Mouse (Mus musculus): ENCODE data around the gene Epc2. TPM values are rescaled to one million over a fixed set of nuclear protein-coding genes. Genes with fewer than 3 reads are reported as not detected.
"Not testable (repeated sequence)": the region's sequence is repeated elsewhere in the genome, so short reads cannot be mapped to it uniquely, and the experiment has no call there.

Epc2 gene
- polyA plus RNA-seq, 1 experiment from 2014 or later, result 6.4 TPM

DNA sequence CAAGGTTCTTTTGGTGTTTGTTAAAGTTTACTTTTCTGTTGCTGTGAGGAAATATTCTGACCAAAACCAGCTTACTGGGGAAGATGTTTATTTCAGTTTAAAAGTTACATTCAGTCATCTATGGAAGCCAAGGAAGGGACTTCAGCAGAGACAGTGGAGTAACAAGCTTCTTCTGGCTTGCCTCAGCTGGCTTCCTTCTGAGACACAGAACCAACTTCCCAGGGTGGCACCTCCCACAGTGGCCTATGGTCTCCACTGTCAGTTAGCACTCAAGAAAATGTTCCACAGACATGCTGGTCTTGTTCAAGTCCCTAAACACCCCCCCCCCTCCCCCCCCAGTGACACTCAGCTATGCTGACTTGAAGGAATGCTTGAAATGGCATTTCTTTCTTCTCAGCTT, 30.9 kb downstream of the Epc2 start:
- ATAC-seq (ENCODE audit: borderline replicate concordance, extremely low read depth, low FRiP score, low TSS enrichment), result peak; percentile 69; the same call in 1 of the 2 replicates
- H3K27me3 ChIP-seq, result no peaks in the 10 kb centered on the region

DNA sequence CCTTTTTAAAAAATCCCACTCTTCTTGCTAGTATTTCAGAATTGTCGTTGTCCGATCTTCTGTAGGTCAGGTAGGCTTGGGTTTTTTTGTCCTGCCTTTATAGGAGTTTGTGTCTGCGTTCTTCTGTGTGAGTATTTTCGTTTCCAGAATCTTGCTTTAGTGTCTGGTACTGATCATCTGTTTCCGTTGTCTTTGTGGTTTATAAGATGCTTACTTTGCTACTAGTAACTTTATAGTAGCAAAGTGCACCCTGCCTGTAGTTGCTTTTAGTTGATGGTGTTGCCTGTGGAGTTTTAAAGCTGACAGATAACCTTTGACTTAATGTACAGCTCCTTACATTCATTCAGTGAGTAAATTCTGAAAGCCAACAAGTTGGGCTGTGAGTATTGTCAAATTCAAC, 32.1 kb downstream of the Epc2 start:
- no peaks in the 10 kb centered on the region for H3K4me1 ChIP-seq
- no peak overlapping the region for H3K4me3 ChIP-seq
- no peak overlapping the region for H3K27ac ChIP-seq
- no peak overlapping the region for H3K9ac ChIP-seq
- WGBS, result 91% methylated on average over 5 of the region's 5 CpGs
- no peak overlapping the region for H3K4me2 ChIP-seq
- H3K36me3 ChIP-seq, result no peaks in the 10 kb centered on the region
- H3K9me3 ChIP-seq, result no peaks in the 10 kb centered on the region
- ATAC-seq (ENCODE audit: borderline replicate concordance, extremely low read depth, low FRiP score, low TSS enrichment), result no peak
- H3K27me3 ChIP-seq, result no peaks in the 10 kb centered on the region

More for the DNA sequence above, 30.9 kb downstream of the Epc2 start:
- Histone ChIP-seq H3K36me3 (no peaks in the 10 kb centered on the region), H3K4me3 (no peak overlapping the region), H3K9ac (no peak overlapping the region), H3K27ac (no peak overlapping the region), H3K4me1 (no peaks in the 10 kb centered on the region), H3K9me3 (no peaks in the 10 kb centered on the region), H3K4me2 (no peak overlapping the region)

DNA sequence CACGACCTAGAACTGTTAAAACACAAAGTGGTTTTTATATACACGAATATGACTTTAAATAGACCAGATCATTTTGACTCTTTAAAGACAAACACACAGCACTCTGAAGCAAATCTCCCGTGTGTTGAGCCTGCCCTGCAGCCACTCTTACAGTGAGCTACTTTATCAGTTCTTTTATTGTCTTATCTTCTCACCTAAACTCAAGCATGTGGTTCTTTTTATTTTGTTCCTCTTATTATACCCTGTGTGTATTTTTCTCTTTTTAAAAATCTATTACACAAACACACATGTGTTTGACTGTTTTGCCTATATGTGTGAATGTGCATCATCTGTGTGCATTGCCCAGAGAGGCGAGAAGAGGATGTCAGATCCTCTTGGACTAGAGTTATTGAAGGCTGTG, 50.1 kb downstream of the Epc2 start:
- Histone ChIP-seq H3K27me3 (no peaks in the 10 kb centered on the region), H3K4me2 (no peak overlapping the region), H3K4me1 (no peaks in the 10 kb centered on the region), H3K9me3 (no peaks in the 10 kb centered on the region), H3K36me3 (no peaks in the 10 kb centered on the region), H3K4me3 (no peak overlapping the region), H3K27ac (no peak overlapping the region), H3K9ac (no peak overlapping the region)
- no peak for ATAC-seq (ENCODE audit: borderline replicate concordance, extremely low read depth, low FRiP score, low TSS enrichment)
- 38% methylated on average over 4 of the region's 4 CpGs for WGBS

DNA sequence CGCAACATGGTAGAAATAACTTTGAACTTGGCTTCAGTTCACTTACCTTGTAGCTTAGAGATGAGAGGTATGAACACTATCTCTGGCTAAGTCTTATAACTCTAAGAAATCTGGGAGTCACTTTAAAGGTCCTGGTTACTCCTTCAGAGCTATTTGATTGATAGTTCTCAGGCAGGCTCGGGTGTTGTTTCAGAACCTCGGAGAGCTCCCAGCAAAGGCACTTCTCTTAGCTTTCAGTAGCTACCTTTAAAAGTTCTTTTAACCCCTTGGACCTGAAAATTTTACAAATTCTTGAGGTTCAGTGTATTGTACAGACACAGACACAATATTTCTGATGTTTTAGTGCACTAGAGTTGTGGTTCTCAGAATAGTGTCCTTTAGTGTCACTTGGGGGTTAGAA, 52.3 kb downstream of the Epc2 start:
- Histone ChIP-seq H3K36me3 (no peaks in the 10 kb centered on the region), H3K9ac (no peak overlapping the region), H3K9me3 (no peaks in the 10 kb centered on the region), H3K4me1 (0 out of 2 replicates have a peak, but pooled peaks cover 1% of the 10 kb centered on the region), H3K4me2 (no peak overlapping the region), H3K27ac (no peak overlapping the region), H3K27me3 (no peaks in the 10 kb centered on the region), H3K4me3 (no peak overlapping the region)
- WGBS, result 41% methylated on average over 3 of the region's 3 CpGs
- no peak for ATAC-seq (ENCODE audit: borderline replicate concordance, extremely low read depth, low FRiP score, low TSS enrichment)

DNA sequence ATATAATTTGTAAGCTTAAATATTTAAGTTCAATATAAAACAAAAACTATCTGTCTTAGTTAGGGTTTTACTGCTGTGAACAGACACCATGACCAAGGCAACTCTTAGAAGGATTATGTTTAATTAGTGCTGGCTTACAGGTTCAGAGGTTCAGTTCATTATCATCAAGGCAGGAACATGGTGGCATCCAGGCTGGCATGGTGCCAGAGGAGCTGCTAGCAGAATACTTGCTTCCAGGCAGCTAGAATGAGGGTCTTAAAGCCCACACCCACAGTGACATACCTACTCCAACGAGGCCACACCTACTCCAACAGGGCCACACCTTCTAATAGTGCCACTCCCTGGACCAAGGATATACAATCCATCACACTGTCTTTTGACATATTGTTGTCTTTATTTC, 53.9 kb downstream of the Epc2 start:
- 89% methylated on average over 1 of the region's 1 CpGs for WGBS
- H3K36me3 ChIP-seq; H3K9me3 ChIP-seq; H3K4me2 ChIP-seq; ATAC-seq (ENCODE audit: borderline replicate concordance, extremely low read depth, low FRiP score, low TSS enrichment); H3K9ac ChIP-seq; H3K4me3 ChIP-seq; H3K27ac ChIP-seq; H3K4me1 ChIP-seq; H3K27me3 ChIP-seq: not testable (repeated sequence)

DNA sequence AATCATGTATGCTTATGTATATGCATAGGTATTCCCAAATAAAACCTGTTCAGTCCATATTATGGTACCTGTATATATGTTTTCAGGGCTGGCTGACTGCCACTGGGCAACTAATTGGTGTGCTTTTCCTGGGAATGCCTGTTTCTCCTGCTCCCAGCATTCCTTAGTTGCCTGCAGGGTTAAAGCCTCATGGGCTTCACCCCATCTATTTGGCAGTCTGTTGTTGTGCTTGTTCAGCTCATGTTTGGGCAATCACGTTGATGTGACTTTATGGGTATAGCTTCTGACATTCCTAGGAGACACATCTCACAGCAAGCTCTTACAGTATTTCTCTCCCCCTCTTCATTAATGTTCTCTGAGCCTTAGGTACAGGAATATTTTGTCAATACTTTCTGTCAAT, 59.5 kb downstream of the Epc2 start:
- no peak overlapping the region for H3K4me3 ChIP-seq
- H3K9me3 ChIP-seq, result no peaks in the 10 kb centered on the region
- WGBS, result 28% methylated on average over 1 of the region's 1 CpGs
- no peak overlapping the region for H3K4me2 ChIP-seq
- no peak overlapping the region for H3K27ac ChIP-seq
- no peak overlapping the region for H3K9ac ChIP-seq
- no peak for ATAC-seq (ENCODE audit: borderline replicate concordance, extremely low read depth, low FRiP score, low TSS enrichment)
- 0 out of 2 replicates have a peak, but pooled peaks cover 2% of the 10 kb centered on the region for H3K4me1 ChIP-seq
- no peaks in the 10 kb centered on the region for H3K36me3 ChIP-seq
- no peaks in the 10 kb centered on the region for H3K27me3 ChIP-seq

DNA sequence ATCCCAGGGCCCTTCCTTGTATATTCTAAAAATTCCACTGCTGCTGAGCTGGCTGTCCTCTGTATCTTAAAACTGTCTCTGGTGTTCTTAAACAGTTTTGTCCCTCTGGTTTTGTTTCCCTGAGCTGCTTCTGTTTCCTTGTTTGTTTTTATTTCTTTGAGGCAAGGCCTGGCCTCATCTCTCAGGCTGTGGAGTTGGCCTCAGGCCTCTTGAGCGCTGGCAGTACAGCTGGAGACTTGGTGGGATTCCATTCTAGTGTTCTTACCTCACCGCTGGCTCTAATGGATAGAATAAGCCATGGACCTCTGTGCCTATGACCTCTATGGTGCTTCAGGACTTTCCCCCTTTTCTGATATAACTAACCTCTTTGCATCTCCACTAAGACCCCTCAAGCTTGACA, 64.7 kb downstream of the Epc2 start:
- Histone ChIP-seq H3K9me3 (no peaks in the 10 kb centered on the region), H3K4me3 (no peak overlapping the region), H3K36me3 (no peaks in the 10 kb centered on the region), H3K4me2 (no peak overlapping the region), H3K4me1 (0 out of 2 replicates have a peak, but pooled peaks cover 4% of the 10 kb centered on the region), H3K27ac (no peak overlapping the region), H3K27me3 (no peaks in the 10 kb centered on the region), H3K9ac (no peak overlapping the region)
- WGBS, result 65% methylated on average over 2 of the region's 2 CpGs
- ATAC-seq (ENCODE audit: borderline replicate concordance, extremely low read depth, low FRiP score, low TSS enrichment), result no peak

DNA sequence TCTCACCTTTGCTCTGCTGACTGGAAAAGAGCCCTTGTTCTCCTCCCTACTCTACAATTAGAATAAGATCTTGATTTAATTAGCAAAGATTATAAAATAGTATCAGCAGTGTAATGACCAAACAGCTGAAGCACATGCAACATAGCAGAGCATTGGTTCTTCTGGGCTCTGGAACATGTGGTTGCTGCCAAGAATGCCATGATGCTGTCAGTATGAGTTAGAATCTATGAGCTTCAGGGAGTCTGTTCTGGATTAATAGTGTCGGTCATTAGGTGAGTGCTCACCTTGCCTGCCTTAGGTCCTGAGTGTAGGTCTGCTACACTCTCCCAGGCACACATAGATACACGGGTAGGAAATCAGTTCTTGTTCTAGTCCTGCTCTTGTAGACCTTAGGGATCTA, 69.1 kb downstream of the Epc2 start:
- Histone ChIP-seq H3K4me3 (no peak overlapping the region), H3K4me2 (no peak overlapping the region), H3K4me1 (0 out of 2 replicates have a peak, but pooled peaks cover 4% of the 10 kb centered on the region), H3K9me3 (no peaks in the 10 kb centered on the region), H3K9ac (no peak overlapping the region), H3K36me3 (0 out of 2 replicates have a peak, but pooled peaks cover 4% of the 10 kb centered on the region), H3K27me3 (no peaks in the 10 kb centered on the region), H3K27ac (no peak overlapping the region)
- 77% methylated on average over 2 of the region's 2 CpGs for WGBS
- ATAC-seq (ENCODE audit: borderline replicate concordance, extremely low read depth, low FRiP score, low TSS enrichment), result no peak

DNA sequence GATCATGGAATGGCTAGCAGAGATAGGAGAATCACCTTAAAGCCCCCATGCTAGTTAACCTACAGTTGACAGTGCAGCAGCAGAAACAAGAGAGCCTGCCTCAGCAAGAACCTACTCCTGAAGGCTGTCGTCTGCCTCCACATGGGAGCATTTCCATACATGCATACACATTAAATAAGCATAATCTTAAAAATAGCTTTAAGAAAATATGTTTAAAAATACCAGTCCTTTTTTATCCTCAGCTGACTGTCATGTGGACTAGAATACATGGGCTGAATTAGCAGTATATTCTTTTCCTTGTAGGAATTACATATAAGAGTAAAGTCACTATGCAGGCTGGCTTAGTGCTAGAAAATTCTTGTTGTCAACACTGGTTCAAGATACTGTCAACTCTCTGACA, 69.7 kb downstream of the Epc2 start:
- H3K27ac ChIP-seq, result no peak overlapping the region
- no peak overlapping the region for H3K4me2 ChIP-seq
- no peaks in the 10 kb centered on the region for H3K27me3 ChIP-seq
- H3K36me3 ChIP-seq, result 0 out of 2 replicates have a peak, but pooled peaks cover 4% of the 10 kb centered on the region
- no peak overlapping the region for H3K9ac ChIP-seq
- H3K4me3 ChIP-seq, result no peak overlapping the region
- no peaks in the 10 kb centered on the region for H3K9me3 ChIP-seq
- ATAC-seq (ENCODE audit: borderline replicate concordance, extremely low read depth, low FRiP score, low TSS enrichment), result no peak
- H3K4me1 ChIP-seq, result 0 out of 2 replicates have a peak, but pooled peaks cover 2% of the 10 kb centered on the region
- 80% methylated on average over 1 of the region's 1 CpGs for WGBS

DNA sequence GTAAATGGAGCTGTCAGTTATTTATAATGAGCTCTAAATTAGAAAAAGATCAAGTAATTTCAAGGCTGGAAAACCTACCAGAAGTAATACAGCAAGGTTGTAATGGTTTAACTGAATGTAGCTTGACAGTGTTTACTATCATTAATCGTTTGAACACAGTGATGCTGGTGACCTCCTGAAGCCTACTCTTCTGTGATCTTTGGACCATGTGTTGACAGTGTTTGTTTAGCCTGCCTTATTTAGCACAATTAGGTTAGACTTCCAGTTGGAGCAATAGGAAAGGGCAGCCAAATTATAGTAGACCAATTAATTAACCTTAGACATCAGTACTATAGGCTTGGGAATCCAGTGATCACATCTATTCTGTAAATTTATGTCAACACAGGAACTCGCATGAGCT, 70.3 kb downstream of the Epc2 start:
- Histone ChIP-seq H3K36me3 (0 out of 2 replicates have a peak, but pooled peaks cover 4% of the 10 kb centered on the region), H3K4me3 (no peak overlapping the region), H3K4me2 (no peak overlapping the region), H3K4me1 (no peaks in the 10 kb centered on the region), H3K9ac (no peak overlapping the region), H3K27ac (no peak overlapping the region), H3K9me3 (no peaks in the 10 kb centered on the region), H3K27me3 (no peaks in the 10 kb centered on the region)
- no peak for ATAC-seq (ENCODE audit: borderline replicate concordance, extremely low read depth, low FRiP score, low TSS enrichment)
- WGBS, result 63% methylated on average over 2 of the region's 2 CpGs

DNA sequence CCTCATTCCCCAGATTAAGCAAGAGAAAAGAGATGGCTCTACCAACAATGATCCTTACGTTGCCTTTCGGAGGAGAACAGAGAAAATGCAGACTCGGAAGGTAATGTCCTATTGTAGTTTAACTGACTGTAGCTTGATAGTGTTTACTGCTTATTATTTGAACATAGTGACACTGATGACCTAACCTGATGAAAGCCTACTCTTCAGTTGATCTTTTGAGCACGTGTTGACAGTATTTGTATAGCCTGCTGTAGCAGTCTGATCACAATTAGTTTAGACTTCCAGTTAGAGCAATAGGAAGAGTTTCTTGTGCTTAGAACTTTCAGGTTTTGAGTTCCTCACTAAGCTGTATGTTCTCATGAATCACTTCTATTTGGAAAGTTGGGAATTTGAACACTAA, 71.3 kb downstream of the Epc2 start:
- Histone ChIP-seq H3K36me3 (0 out of 2 replicates have a peak, but pooled peaks cover 4% of the 10 kb centered on the region), H3K9ac (no peak overlapping the region), H3K4me3 (no peak overlapping the region), H3K27me3 (no peaks in the 10 kb centered on the region), H3K9me3 (no peaks in the 10 kb centered on the region), H3K27ac (no peak overlapping the region), H3K4me2 (no peak overlapping the region), H3K4me1 (no peaks in the 10 kb centered on the region)
- WGBS, result 80% methylated on average over 4 of the region's 4 CpGs
- ATAC-seq (ENCODE audit: borderline replicate concordance, extremely low read depth, low FRiP score, low TSS enrichment), result no peak

DNA sequence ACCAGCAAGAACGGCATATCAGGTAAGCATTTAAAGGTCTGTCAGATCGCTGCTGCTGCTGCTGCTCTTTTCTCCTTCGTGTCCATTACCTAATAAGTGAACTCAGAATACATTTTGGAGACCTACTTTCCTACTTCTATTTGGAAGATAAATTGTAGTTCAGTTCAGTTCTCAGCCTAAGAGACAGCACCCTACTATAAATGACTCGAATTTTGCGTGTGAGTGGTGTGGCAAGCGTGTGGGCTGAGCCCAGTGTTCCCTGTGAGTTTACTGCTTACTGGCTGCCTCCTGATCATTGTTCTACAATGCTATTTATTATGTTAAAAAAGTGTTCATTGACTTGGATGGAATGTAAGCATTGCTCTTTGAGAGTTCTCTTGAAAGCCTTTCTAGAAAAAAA, 85.9 kb downstream of the Epc2 start:
- Histone ChIP-seq H3K27ac (no peak overlapping the region), H3K36me3 (peaks cover 12% of the 10 kb centered on the region), H3K9me3 (no peaks in the 10 kb centered on the region), H3K9ac (no peak overlapping the region), H3K4me1 (0 out of 2 replicates have a peak, but pooled peaks cover 3% of the 10 kb centered on the region), H3K27me3 (no peaks in the 10 kb centered on the region), H3K4me3 (no peak overlapping the region), H3K4me2 (no peak overlapping the region)
- 90% methylated on average over 6 of the region's 6 CpGs for WGBS
- no peak for ATAC-seq (ENCODE audit: borderline replicate concordance, extremely low read depth, low FRiP score, low TSS enrichment)

DNA sequence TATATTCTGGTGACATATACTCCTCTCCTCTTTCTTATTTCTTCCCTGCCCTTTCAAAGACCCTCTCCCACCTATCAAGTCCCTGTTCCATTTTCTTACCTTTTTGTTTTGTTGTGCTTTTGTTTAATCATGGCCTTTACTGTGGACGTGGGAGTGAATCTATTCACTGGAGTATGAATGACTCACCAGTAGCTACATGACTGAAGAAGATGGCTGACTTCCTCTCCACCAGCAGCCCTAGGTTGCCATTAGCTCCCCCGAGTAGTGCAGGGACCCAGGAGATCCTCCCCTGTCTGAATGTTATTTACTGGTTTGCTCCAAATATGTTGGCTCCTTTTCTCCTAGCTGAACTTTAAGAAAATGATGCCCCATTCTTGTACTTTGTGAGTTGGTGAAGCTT, 86.8 kb downstream of the Epc2 start:
- H3K27me3 ChIP-seq, result no peaks in the 10 kb centered on the region
- no peaks in the 10 kb centered on the region for H3K9me3 ChIP-seq
- H3K4me3 ChIP-seq, result no peak overlapping the region
- ATAC-seq (ENCODE audit: borderline replicate concordance, extremely low read depth, low FRiP score, low TSS enrichment), result no peak
- H3K27ac ChIP-seq, result no peak overlapping the region
- peaks cover 12% of the 10 kb centered on the region for H3K36me3 ChIP-seq
- 0 out of 2 replicates have a peak, but pooled peaks cover 3% of the 10 kb centered on the region for H3K4me1 ChIP-seq
- 79% methylated on average over 2 of the region's 2 CpGs for WGBS
- H3K4me2 ChIP-seq, result no peak overlapping the region
- H3K9ac ChIP-seq, result no peak overlapping the region

Measured in lung, embryonic 15.5 days (tissue).